Mouse (Mus musculus): ENCODE results near the gene Lrrc75a.
A peak's percentile ranks its signal among the peaks of the same experiment; 100 is the strongest.
"Not testable (repeated sequence)": the region's sequence is repeated elsewhere in the genome, so short reads cannot be mapped to it uniquely, and the experiment has no call there.

Lrrc75a gene

GRCm38 (mm10) chr11:62647661-62648590 lies at the start of gene Lrrc75a:
Gene Lrrc75a, minus strand, starts transcription at chr11:62648523.
- DNase-seq (ENCODE audit: low spot score): no peak

GRCm38 (mm10) chr11:62695126-62695525 lies 46.8 kb upstream of the Lrrc75a start:
- no peak for DNase-seq (ENCODE audit: low spot score)

GRCm38 (mm10) chr11:62693299-62694184 lies 45.2 kb upstream of the Lrrc75a start:
- no peak for DNase-seq (ENCODE audit: low spot score)

- DNase-seq (ENCODE audit: low spot score): no peak
Measured at GRCm38 (mm10) chr11:62691592-62691991, 43.3 kb upstream of the Lrrc75a start.

GRCm38 (mm10) chr11:62679954-62680353 lies 31.6 kb upstream of the Lrrc75a start:
- DNase-seq (ENCODE audit: low spot score): no peak

- DNase-seq (ENCODE audit: low spot score): no peak
Measured at GRCm38 (mm10) chr11:62678778-62679354, 30.5 kb upstream of the Lrrc75a start.

GRCm38 (mm10) chr11:62676290-62676596 lies 27.9 kb upstream of the Lrrc75a start:
- no peak for DNase-seq (ENCODE audit: low spot score)

GRCm38 (mm10) chr11:62675480-62676289 lies 27.4 kb upstream of the Lrrc75a start:
- DNase-seq (ENCODE audit: low spot score): peak; percentile 65

GRCm38 (mm10) chr11:62670006-62670405 lies 21.7 kb upstream of the Lrrc75a start:
- no peak for DNase-seq (ENCODE audit: low spot score)

- DNase-seq (ENCODE audit: low spot score): no peak
Measured at GRCm38 (mm10) chr11:62669471-62669870, 21.1 kb upstream of the Lrrc75a start.

- no peak for DNase-seq (ENCODE audit: low spot score)
Measured at GRCm38 (mm10) chr11:62668986-62669385, 20.7 kb upstream of the Lrrc75a start.

- no peak for DNase-seq (ENCODE audit: low spot score)
Measured at GRCm38 (mm10) chr11:62664250-62664649, 15.9 kb upstream of the Lrrc75a start.

GRCm38 (mm10) chr11:62660885-62661284 lies 12.6 kb upstream of the Lrrc75a start:
- no peak for DNase-seq (ENCODE audit: low spot score)

GRCm38 (mm10) chr11:62652080-62652479 lies 3.8 kb upstream of the Lrrc75a start:
- no peak for DNase-seq (ENCODE audit: low spot score)

GRCm38 (mm10) chr11:62651563-62651962 lies 3.2 kb upstream of the Lrrc75a start:
- no peak for DNase-seq (ENCODE audit: low spot score)

- DNase-seq (ENCODE audit: low spot score): not testable (repeated sequence)
Measured at GRCm38 (mm10) chr11:62649803-62650202, 1.5 kb upstream of the Lrrc75a start.

GRCm38 (mm10) chr11:62648591-62649391 lies 468 bp upstream of the Lrrc75a start, which contains the start of gene Mmgt2:
Gene Mmgt2, plus strand, starts transcription at chr11:62648664.
- DNase-seq (ENCODE audit: low spot score): no peak

GRCm38 (mm10) chr11:62646958-62647515 lies 1.3 kb downstream of the Lrrc75a start:
- DNase-seq (ENCODE audit: low spot score): no peak

GRCm38 (mm10) chr11:62646495-62646843 lies 1.9 kb downstream of the Lrrc75a start:
- DNase-seq (ENCODE audit: low spot score): no peak

GRCm38 (mm10) chr11:62645732-62646494 lies 2.4 kb downstream of the Lrrc75a start:
- DNase-seq (ENCODE audit: low spot score): no peak
